Mouse (Mus musculus) liver, postnatal 0 days (tissue): ENCODE results near the gene Scaf4.

ENCODE experiments used
- CTCF ChIP-seq: sonication (generic); IDR thresholded peaks from 2 replicates; pipeline ENCODE4 v1.5.1; 2016; ENCODE audit warnings: antibody characterized with exemption, low read depth
- EP300 ChIP-seq: IDR thresholded peaks from 2 replicates; pipeline ENCODE4 v1.6.1; 2016; ENCODE audit warnings: antibody characterized with exemption, low read depth, mild to moderate bottlenecking

DNA sequence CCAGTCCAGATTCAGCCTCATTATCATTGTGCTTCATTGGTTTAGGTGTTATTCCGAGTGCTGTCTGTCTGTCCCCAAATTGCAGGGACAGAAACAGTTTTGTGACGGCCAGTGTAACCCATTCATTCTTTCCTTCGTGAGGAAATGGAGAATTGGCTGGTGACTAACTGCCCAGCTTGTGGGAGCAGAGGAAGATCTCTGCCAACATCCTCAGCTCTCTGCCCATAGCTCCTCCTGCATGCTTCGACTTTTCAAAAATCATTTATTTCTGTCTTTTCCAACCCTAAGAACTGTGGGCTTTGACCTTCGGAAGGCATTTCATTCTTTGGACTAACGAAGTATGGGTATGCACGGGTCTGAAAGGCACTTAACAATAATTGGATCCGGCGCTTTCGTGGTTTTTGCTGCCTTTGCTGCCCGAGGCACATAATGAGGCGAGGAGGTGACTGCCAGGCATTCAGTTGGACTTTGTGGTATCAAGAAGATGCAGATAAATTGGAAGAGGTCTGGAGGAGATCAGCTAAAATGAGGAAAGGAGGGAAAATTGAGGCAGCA is 34.1 kb upstream of the Scaf4 start:
- TF ChIP-seq CTCF: no peak
- no peak for TF ChIP-seq EP300
